ENCODE assay signal across 8 mouse cellular contexts in the genomic region with DNA sequence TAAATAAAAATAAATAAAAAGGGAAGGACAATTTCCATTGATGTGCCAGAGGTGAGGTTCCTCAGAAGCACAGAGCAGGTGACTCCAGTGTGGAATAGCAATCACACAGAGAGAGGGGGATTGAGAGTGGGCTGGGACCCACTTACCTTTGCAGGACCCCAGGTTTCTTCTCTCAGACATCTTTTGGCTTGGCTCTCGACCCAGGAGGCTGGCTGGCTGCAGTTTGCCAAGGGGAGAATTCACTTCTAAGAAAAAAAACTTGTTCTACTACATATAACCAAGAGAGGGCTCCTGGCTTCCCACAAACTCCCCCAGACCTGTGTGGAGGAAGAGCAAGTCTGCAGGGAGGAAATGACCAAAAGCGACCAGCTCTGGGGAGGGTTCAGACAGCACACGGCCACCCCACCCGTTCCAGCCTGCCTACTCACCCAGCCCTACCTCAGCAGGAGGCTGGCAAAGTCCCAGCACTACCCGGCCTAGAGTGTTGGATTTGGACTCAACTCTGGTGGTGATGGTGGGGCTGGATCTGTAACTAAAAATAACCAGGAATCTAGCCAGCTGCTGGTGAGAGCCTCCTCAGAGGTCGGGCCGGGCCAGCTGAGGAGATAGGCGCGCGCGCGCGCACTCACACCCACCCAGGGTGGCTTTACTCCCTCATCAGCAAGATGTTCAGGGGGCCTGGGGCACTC. TPM values are rescaled to one million over a fixed set of nuclear protein-coding genes. Genes with fewer than 3 reads are reported as not detected.
A peak's percentile ranks its signal among the peaks of the same experiment; 100 is the strongest.
DNase-seq lines count a peak whose midpoint lies in the region; ATAC-seq lines count a peak whose summit lies in the region.

No protein-coding gene starts in this region.

- H3K4me3 ChIP-seq in embryonic facial prominence, embryonic 10.5 days, result peak overlapping the region; percentile 99
- H3K4me3 ChIP-seq in heart, embryonic 12.5 days, result peak overlapping the region; percentile 67
- H3K4me3 ChIP-seq in kidney, embryonic 16.5 days (ENCODE audit: low read length), result peak overlapping the region; percentile 59; the same call in 1 of the 2 replicates
- H3K4me3 ChIP-seq in stomach, embryonic 16.5 days (replicated peaks; ENCODE audit: low read length), result peak overlapping the region; percentile 63

- WGBS in embryonic facial prominence, embryonic 10.5 days, result 45% methylated on average over 13 of the region's 13 CpGs
- WGBS in heart, embryonic 12.5 days, result 4% methylated on average over 13 of the region's 13 CpGs
- WGBS in kidney, embryonic 16.5 days, result 30% methylated on average over 13 of the region's 13 CpGs
- WGBS in stomach, embryonic 16.5 days, result 15% methylated on average over 13 of the region's 13 CpGs

- peak overlapping the region; percentile 98 for H3K9ac ChIP-seq in heart, embryonic 12.5 days
- peak overlapping the region; percentile 90 for H3K9ac ChIP-seq in kidney, embryonic 16.5 days (replicated peaks; ENCODE audit: low read length)
- peak overlapping the region; percentile 79 for H3K9ac ChIP-seq in stomach, embryonic 16.5 days (ENCODE audit: low read length)

- no peaks in the 10 kb centered on the region for H3K9me3 ChIP-seq in embryonic facial prominence, embryonic 10.5 days
- H3K9me3 ChIP-seq in heart, embryonic 12.5 days (replicated peaks), result no peaks in the 10 kb centered on the region
- no peaks in the 10 kb centered on the region for H3K9me3 ChIP-seq in kidney, embryonic 16.5 days (ENCODE audit: low read length)
- no peaks in the 10 kb centered on the region for H3K9me3 ChIP-seq in stomach, embryonic 16.5 days (replicated peaks; ENCODE audit: control insufficient read depth, low read length)

- H3K4me2 ChIP-seq in heart, embryonic 12.5 days, result peak overlapping the region; percentile 94
- peak overlapping the region; percentile 94 for H3K4me2 ChIP-seq in kidney, embryonic 16.5 days (replicated peaks; ENCODE audit: low read depth, low read length)
- H3K4me2 ChIP-seq in stomach, embryonic 16.5 days (ENCODE audit: low read depth, low read length), result peak overlapping the region; percentile 97

- H3K27ac ChIP-seq in embryonic facial prominence, embryonic 10.5 days (replicated peaks), result peak overlapping the region; percentile 100
- H3K27ac ChIP-seq in heart, embryonic 12.5 days (ENCODE audit: poor library complexity, severe bottlenecking), result peak overlapping the region; percentile 100
- H3K27ac ChIP-seq in kidney, embryonic 16.5 days (ENCODE audit: low read length), result peak overlapping the region; percentile 100
- peak overlapping the region; percentile 100 for H3K27ac ChIP-seq in stomach, embryonic 16.5 days (ENCODE audit: low read length)

- peaks cover 46% of the 10 kb centered on the region for H3K36me3 ChIP-seq in embryonic facial prominence, embryonic 10.5 days (replicated peaks)
- no peaks in the 10 kb centered on the region for H3K36me3 ChIP-seq in heart, embryonic 12.5 days
- H3K36me3 ChIP-seq in kidney, embryonic 16.5 days (ENCODE audit: insufficient read depth, low read length), result peaks cover 10% of the 10 kb centered on the region; the same call in 1 of the 2 replicates
- no peaks in the 10 kb centered on the region for H3K36me3 ChIP-seq in stomach, embryonic 16.5 days (ENCODE audit: control insufficient read depth, insufficient read depth, low read length)

- H3K27me3 ChIP-seq in embryonic facial prominence, embryonic 10.5 days (replicated peaks; ENCODE audit: low read depth, poor library complexity, severe bottlenecking), result peaks cover 17% of the 10 kb centered on the region
- H3K27me3 ChIP-seq in heart, embryonic 12.5 days (replicated peaks), result no peaks in the 10 kb centered on the region
- no peaks in the 10 kb centered on the region for H3K27me3 ChIP-seq in kidney, embryonic 16.5 days (ENCODE audit: insufficient read depth, low read length)
- no peaks in the 10 kb centered on the region for H3K27me3 ChIP-seq in stomach, embryonic 16.5 days (ENCODE audit: control insufficient read depth, insufficient read depth, low read length)

- DNase-seq in urinary bladder, postnatal 14 days (ENCODE audit: low spot score), result peak; percentile 76
- DNase-seq in urinary bladder, adult 2 months (ENCODE audit: low spot score), result no peak
- peak; percentile 37 for DNase-seq in embryonic facial prominence, embryonic 10.5 days (ENCODE audit: low spot score)
- DNase-seq in lung, postnatal 14 days, result peak; percentile 83

- peaks cover 79% of the 10 kb centered on the region for H3K4me1 ChIP-seq in embryonic facial prominence, embryonic 10.5 days
- peaks cover 77% of the 10 kb centered on the region for H3K4me1 ChIP-seq in heart, embryonic 12.5 days (replicated peaks)
- peaks cover 65% of the 10 kb centered on the region for H3K4me1 ChIP-seq in kidney, embryonic 16.5 days (ENCODE audit: insufficient read depth, low read length)
- H3K4me1 ChIP-seq in stomach, embryonic 16.5 days (ENCODE audit: control insufficient read depth, insufficient read depth, low read length), result peaks cover 61% of the 10 kb centered on the region

- no peak for ATAC-seq in heart, embryonic 12.5 days (ENCODE audit: insufficient number of reproducible peaks, low FRiP score)
- no peak for ATAC-seq in kidney, embryonic 16.5 days (ENCODE audit: low FRiP score, low TSS enrichment)
- ATAC-seq in stomach, embryonic 16.5 days (ENCODE audit: insufficient read depth, low FRiP score), result no peak
- ATAC-seq in megakaryocyte progenitor cell, adult 5-6 weeks (replicated peaks; ENCODE audit: poor library complexity), result no peak

RNA-seq across cellular contexts. Expression of gene Rhof, which starts 1.8 kb away (rescaled TPM):
- polyA plus RNA-seq in urinary bladder, adult 2 months (2012; rRNA removed), result 1.6 and 1.8 TPM in 2 replicates
- polyA plus RNA-seq in embryonic facial prominence, embryonic 10.5 days (2016; fragmentation: Nextera tagmentation; extraction: Ambion mirVana), result 1.2 and 2.2 TPM in 2 replicates
- 1.0 and 1.3 TPM in 2 replicates for polyA plus RNA-seq in heart, embryonic 12.5 days (2016; fragmentation: Nextera tagmentation; extraction: Ambion mirVana)
- polyA plus RNA-seq in kidney, embryonic 16.5 days (2015; fragmentation: Nextera tagmentation; extraction: Ambion mirVana), result 3.2 and 3.8 TPM in 2 replicates
- 2.6 and 3.7 TPM in 2 replicates for polyA plus RNA-seq in stomach, embryonic 16.5 days (2015; fragmentation: Nextera tagmentation; extraction: Ambion mirVana)
- 0.42 and 1.0 TPM in 2 replicates for total RNA-seq in megakaryocyte progenitor cell, adult 5-6 weeks (2015)
- total RNA-seq in megakaryocyte progenitor cell, adult 5-6 weeks (2017), result 0.54 and 1.1 TPM in 2 replicates

RNA-seq across cellular contexts. Expression of gene Setd1b, which starts 7.7 kb away (rescaled TPM):
- 3.1 and 10.4 TPM in 2 replicates for polyA plus RNA-seq in urinary bladder, adult 2 months (2012; rRNA removed)
- 8.1 TPM in 2 replicates for polyA plus RNA-seq in embryonic facial prominence, embryonic 10.5 days (2016; fragmentation: Nextera tagmentation; extraction: Ambion mirVana)
- polyA plus RNA-seq in heart, embryonic 12.5 days (2016; fragmentation: Nextera tagmentation; extraction: Ambion mirVana), result 7.4 and 8.1 TPM in 2 replicates
- polyA plus RNA-seq in kidney, embryonic 16.5 days (2015; fragmentation: Nextera tagmentation; extraction: Ambion mirVana), result 8.4 and 11.0 TPM in 2 replicates
- 6.7 and 7.7 TPM in 2 replicates for polyA plus RNA-seq in stomach, embryonic 16.5 days (2015; fragmentation: Nextera tagmentation; extraction: Ambion mirVana)
- total RNA-seq in megakaryocyte progenitor cell, adult 5-6 weeks (2015), result 27.5 and 28.3 TPM in 2 replicates
- 1.9 and 3.1 TPM in 2 replicates for total RNA-seq in megakaryocyte progenitor cell, adult 5-6 weeks (2017)

RNA-seq across cellular contexts. Expression of gene Psmd9, which starts 34.9 kb away (rescaled TPM):
- polyA plus RNA-seq in urinary bladder, adult 2 months (2012; rRNA removed), result 24.8 and 26.7 TPM in 2 replicates
- polyA plus RNA-seq in embryonic facial prominence, embryonic 10.5 days (2016; fragmentation: Nextera tagmentation; extraction: Ambion mirVana), result 79.1 and 89.3 TPM in 2 replicates
- 58.5 and 58.6 TPM in 2 replicates for polyA plus RNA-seq in heart, embryonic 12.5 days (2016; fragmentation: Nextera tagmentation; extraction: Ambion mirVana)
- 86.9 and 87.9 TPM in 2 replicates for polyA plus RNA-seq in kidney, embryonic 16.5 days (2015; fragmentation: Nextera tagmentation; extraction: Ambion mirVana)
- polyA plus RNA-seq in stomach, embryonic 16.5 days (2015; fragmentation: Nextera tagmentation; extraction: Ambion mirVana), result 67.5 and 71.0 TPM in 2 replicates
- total RNA-seq in megakaryocyte progenitor cell, adult 5-6 weeks (2015), result 22.3 and 23.9 TPM in 2 replicates
- 15.2 and 19.4 TPM in 2 replicates for total RNA-seq in megakaryocyte progenitor cell, adult 5-6 weeks (2017)

RNA-seq across cellular contexts. Expression of gene Hpd, which starts 48.2 kb away (rescaled TPM):
- 0.27 and 0.45 TPM in 2 replicates for polyA plus RNA-seq in urinary bladder, adult 2 months (2012; rRNA removed)
- polyA plus RNA-seq in embryonic facial prominence, embryonic 10.5 days (2016; fragmentation: Nextera tagmentation; extraction: Ambion mirVana), result not detected in 2 replicates
- polyA plus RNA-seq in heart, embryonic 12.5 days (2016; fragmentation: Nextera tagmentation; extraction: Ambion mirVana), result not detected in 2 replicates
- polyA plus RNA-seq in kidney, embryonic 16.5 days (2015; fragmentation: Nextera tagmentation; extraction: Ambion mirVana), result 0.23 and 0.29 TPM in 2 replicates
- 3.3 and 4.1 TPM in 2 replicates for polyA plus RNA-seq in stomach, embryonic 16.5 days (2015; fragmentation: Nextera tagmentation; extraction: Ambion mirVana)
- total RNA-seq in megakaryocyte progenitor cell, adult 5-6 weeks (2015), result not detected in 2 replicates
- not detected in 2 replicates for total RNA-seq in megakaryocyte progenitor cell, adult 5-6 weeks (2017)
